ENCODE assay signal across 20 mouse cellular contexts in genomic region chr13:111772075-111772474, GRCm38 (mm10). TPM values are rescaled to one million over a fixed set of nuclear protein-coding genes. Genes with fewer than 3 reads are reported as not detected.
DNase-seq lines count a peak whose midpoint lies in the region; ATAC-seq and TF ChIP-seq lines count a peak whose summit lies in the region.
"Had no signal": no experiment of that assay in that cellular context is flagged by ENCODE, and none has a peak within 500 bp of the region (broad histone marks: within the 10 kb centered on the region; RNA-seq: fewer than 3 reads in every experiment).

No protein-coding gene starts in this region.

- peak; percentile 80 for ATAC-seq in activated CD4-positive, CD25-positive, alpha-beta regulatory T cell, adult 4 months
- peak; percentile 23; the same call in 1 of the 2 replicates for ATAC-seq in neutrophil, adult 5-6 weeks (ENCODE audit: extremely low read depth, insufficient number of reproducible peaks, low FRiP score, poor library complexity, severe bottlenecking)

- no peaks in the 10 kb centered on the region for H3K4me1 ChIP-seq in thymus, adult 2 months (replicated peaks; ENCODE audit: control insufficient read depth, insufficient read depth, low read length)
- H3K4me1 ChIP-seq: embryonic facial prominence, embryonic 10.5 days; hindbrain, embryonic 12.5 days had no signal

- no peak for TF ChIP-seq POLR2A in thymus, adult 2 months (IDR thresholded peaks at IDR 0.05; ENCODE audit: control insufficient read depth, extremely low read depth, insufficient read depth, low read length, poor library complexity)

- H3K27me3 ChIP-seq in thymus, adult 2 months (ENCODE audit: control insufficient read depth, insufficient read depth, low read length): no peaks in the 10 kb centered on the region
- H3K27me3 ChIP-seq: embryonic facial prominence, embryonic 13.5 days; forebrain, embryonic 12.5 days; forebrain, embryonic 15.5 days; hindbrain, embryonic 12.5 days; hindbrain, embryonic 15.5 days had no signal

- DNase-seq in CD4-positive, CD25-positive, alpha-beta regulatory T cell, adult 2 months (ENCODE audit: low read depth, low spot score): peak; percentile 71
- DNase-seq in spleen, postnatal 14 days (ENCODE audit: low spot score in 2 of 2): no peak
- DNase-seq in urinary bladder, postnatal 25 days (ENCODE audit: low spot score): no peak
- DNase-seq in thymus, adult 2 months: no peak
- DNase-seq: adrenal gland, adult 8-10 months; adrenal gland, postnatal 25 days; cerebellum, adult 11-12 months; cerebellum, adult 8-10 months; cerebellum, postnatal 36 days; embryo, embryonic 11 days; gastrocnemius, postnatal 14 days had no signal

- 90% methylated on average over 8 of the region's 8 CpGs for WGBS in thymus, adult 2 months

- no peak overlapping the region for H3K27ac ChIP-seq in thymus, adult 2 months (ENCODE audit: control insufficient read depth, insufficient read depth, low read length)
- H3K27ac ChIP-seq: embryonic facial prominence, embryonic 10.5 days; embryonic facial prominence, embryonic 13.5 days; forebrain, embryonic 12.5 days; forebrain, embryonic 15.5 days; hindbrain, embryonic 12.5 days; hindbrain, embryonic 15.5 days had no signal

- no peak for TF ChIP-seq CTCF in thymus, adult 2 months (IDR thresholded peaks at IDR 0.05; ENCODE audit: borderline replicate concordance, control insufficient read depth, extremely low read depth, insufficient read depth, low read length, poor library complexity)

- H3K36me3 ChIP-seq in thymus, adult 2 months (ENCODE audit: control insufficient read depth, insufficient read depth, low read length): peaks cover 65% of the 10 kb centered on the region

- H3K4me3 ChIP-seq in thymus, adult 2 months (ENCODE audit: control insufficient read depth, insufficient read depth, low read length): no peak overlapping the region
- H3K4me3 ChIP-seq: embryonic facial prominence, embryonic 10.5 days; embryonic facial prominence, embryonic 13.5 days; erythroblast, embryonic 14.5 days; forebrain, embryonic 12.5 days; forebrain, embryonic 15.5 days; hindbrain, embryonic 12.5 days; hindbrain, embryonic 15.5 days had no signal

RNA-seq across cellular contexts. Expression of gene Map3k1, which starts 36.7 kb away (rescaled TPM):
- polyA plus RNA-seq in activated CD4-positive, CD25-positive, alpha-beta regulatory T cell, adult 4 months (2017; shearing (Covaris generic)): 100 to 1,000 TPM in 1 of 2 experiments, 10 to 100 TPM in 1; 84.4 to 102 TPM
- total RNA-seq in neutrophil, adult 5-6 weeks (2017): 242 and 277 TPM in 2 replicates
- polyA plus RNA-seq in thymus, adult 2 months (2012; rRNA removed): 47.2 and 54.9 TPM in 2 replicates
